Mouse (Mus musculus) myocyte (in vitro differentiated cells): ENCODE data around the gene Rgl1.

Source experiments
- E2F4 ChIP-seq: IDR thresholded peaks from one replicate; pipeline ENCODE4 v1.6.1; 2011; ENCODE audit warnings: mild to moderate bottlenecking, control low read depth, moderate library complexity; ENCODE audit not compliant: insufficient read depth
- POLR2A ChIP-seq: IDR thresholded peaks from one replicate; pipeline ENCODE4 v1.6.1; 2011; ENCODE audit warnings: low read depth, mild to moderate bottlenecking, control low read depth, moderate library complexity; ENCODE audit not compliant: insufficient read length

DNA sequence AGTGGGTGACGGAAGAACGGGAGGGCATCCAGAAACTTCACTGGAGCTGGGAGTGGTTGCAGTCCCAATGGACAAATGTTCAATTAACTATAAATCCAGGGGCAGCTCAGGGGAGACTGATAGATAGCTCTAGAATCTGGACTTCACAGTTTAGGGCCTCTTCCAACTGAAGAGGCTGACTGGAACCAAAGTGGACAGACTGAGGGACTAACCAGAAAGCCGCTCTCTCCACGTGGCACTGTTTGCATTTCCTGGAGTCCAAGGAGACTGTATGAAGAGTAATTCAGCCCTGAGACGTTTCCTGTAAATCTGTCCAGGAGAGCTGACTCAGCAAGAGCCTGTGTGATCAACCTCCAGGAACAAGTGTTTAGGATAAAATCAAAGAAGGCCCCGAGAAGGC is 62.2 kb downstream of the Rgl1 start:
- no peak for TF ChIP-seq POLR2A
- TF ChIP-seq E2F4, result no peak
